Mouse (Mus musculus) megakaryocyte-erythroid progenitor cell, adult 5-6 weeks (primary cell): ENCODE measurements around the gene Stoml1. TPM values are rescaled to one million over a fixed set of nuclear protein-coding genes. Genes with fewer than 3 reads are reported as not detected.
A peak's percentile ranks its signal among the peaks of the same experiment; 100 is the strongest.
"Not testable (repeated sequence)": the region's sequence is repeated elsewhere in the genome, so short reads cannot be mapped to it uniquely, and the experiment has no call there.

Experiments used
- ATAC-seq: replicated peaks from 2 replicates; pipeline ENCODE4 v1.8.0; 2016; ENCODE audit warnings: mild to moderate bottlenecking, inconsistent platforms; ENCODE audit not compliant: severe bottlenecking, poor library complexity, low FRiP score, low TSS enrichment
- total RNA-seq, 2 experiments: library from RNA; stranded (forward) in 1 of 2; stranded (reverse) in 1 of 2; fragments of 200-1000, 215-1000 nt in 1 of 2; fragments of >200 nt in 1 of 2; fragmentation: Nextera tagmentation in 1 of 2; gene quantifications; 2 replicates each; pipeline ENCODE4 v1.2.3; 2014 to 2017

Stoml1 gene
- total RNA-seq, 2 experiments from 2014 or later: 5.3 to 17.9 TPM

DNA sequence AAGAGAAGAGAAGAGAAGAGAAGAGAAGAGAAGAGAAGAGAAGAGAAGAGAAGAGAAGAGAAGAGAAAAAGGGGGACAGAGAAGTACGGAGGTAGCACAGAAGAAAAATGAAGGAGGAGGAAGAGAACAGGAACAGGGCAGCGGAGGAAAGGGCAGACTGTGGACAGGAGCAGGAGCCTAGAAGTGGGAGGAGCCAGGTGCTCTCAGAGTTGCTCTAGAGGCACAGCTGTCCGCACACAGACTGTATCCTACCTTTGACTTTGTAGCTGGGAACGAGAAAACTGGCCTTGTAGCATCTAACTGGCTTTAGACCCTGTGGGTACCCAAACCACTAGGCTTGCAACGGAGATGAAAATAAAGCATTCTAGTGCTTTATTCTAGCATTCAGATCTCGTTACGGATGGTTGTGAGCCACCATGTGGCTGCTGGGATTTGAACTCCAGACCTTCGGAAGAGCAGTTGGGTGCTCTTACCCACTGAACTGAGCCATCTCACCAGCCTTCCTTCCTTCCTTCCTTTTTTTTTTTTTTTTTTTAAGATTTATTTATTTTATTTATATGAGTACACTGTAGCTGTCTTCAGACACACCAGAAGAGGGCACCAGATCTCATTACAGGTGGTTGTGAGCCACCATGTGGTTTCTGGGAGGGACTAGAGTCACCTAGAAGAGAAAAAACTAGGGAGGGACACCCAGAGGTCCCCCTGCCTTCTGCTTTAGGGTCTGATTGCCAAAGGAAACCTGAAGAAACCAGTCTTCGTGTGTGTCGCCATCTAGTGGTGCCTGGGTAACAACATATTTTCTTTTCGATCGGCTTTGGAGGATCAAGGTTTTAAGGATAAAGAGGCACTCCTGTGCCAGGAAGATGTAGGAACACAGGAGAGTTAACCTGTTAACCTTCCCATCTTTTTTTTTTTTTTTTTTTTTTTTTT, 15.7 kb downstream of the Stoml1 start:
- ATAC-seq: peak; percentile 57; the same call in 1 of the 2 replicates

- no peak for ATAC-seq
These were observed 17.1 kb downstream of the Stoml1 start for GRCm38 (mm10) chr9:58270081-58270480.

GRCm38 (mm10) chr9:58271109-58271508, 18.1 kb downstream of the Stoml1 start:
- ATAC-seq: no peak

DNA sequence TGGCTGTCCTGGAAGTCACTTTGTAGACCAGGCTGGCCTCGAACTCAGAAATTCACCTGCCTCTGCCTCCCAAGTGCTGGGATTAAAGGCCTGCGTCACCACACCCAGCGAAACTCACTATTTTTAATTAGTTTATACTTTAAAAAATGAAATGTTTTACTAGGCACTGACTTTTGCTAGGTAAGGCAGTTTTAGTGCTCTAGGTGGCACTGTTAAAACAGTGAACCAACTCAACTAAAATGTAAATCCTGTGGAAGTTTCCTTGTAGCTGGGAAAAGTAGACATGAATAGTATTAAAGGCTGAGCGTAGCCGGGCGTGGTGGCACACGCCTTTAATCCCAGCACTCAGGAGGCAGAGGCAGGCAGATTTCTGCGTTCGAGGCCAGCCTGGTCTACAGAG, 18.6 kb downstream of the Stoml1 start:
- not testable (repeated sequence) for ATAC-seq

DNA sequence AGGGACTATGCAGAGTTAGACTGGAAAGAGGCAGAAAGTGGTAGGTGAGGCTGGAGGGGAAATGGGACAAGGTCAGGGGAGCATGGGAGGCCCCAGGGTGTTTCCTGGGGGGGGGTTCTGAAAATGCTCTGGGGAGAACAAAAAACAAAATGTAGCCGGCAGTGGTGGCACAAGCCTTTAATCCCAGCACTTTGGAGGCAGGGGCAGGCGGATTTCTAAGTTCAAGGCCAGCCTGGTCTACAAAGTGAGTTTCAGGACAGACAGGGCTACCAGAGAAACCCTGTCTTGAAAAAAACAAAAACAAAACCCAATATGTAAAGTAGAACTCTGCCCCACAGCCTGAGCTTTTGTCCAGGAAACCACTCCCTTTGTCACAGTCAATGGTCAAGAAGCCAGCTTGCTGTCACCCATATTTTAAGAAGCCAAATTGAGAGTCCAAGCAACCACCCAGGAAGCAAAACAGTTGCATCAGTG, 19.1 kb downstream of the Stoml1 start:
- ATAC-seq: no peak

GRCm38 (mm10) chr9:58272855-58273254, 19.9 kb downstream of the Stoml1 start:
- no peak for ATAC-seq

- no peak for ATAC-seq
These were observed 21.2 kb downstream of the Stoml1 start for GRCm38 (mm10) chr9:58274101-58274604.

DNA sequence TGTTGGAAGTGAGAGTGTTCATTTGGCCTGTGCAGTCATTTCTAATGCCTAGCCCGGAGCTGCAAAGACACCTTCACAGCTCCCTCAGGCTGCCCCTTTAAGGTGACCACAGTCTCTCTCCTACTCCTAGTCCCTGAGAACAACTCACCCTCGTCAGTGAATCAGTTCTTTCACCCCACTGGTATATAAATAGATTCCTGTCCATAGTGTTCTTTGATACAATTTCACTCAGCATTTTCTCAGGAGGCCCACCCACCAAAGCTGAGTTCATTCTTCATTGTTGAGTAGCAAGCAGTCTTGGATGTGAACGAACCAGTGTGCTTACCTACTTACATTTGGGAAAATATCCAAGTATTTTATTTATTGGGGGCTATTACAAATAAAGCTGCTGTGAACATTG, 21.7 kb downstream of the Stoml1 start:
- ATAC-seq: no peak

- peak; percentile 75 for ATAC-seq
These were observed 22.3 kb downstream of the Stoml1 start for GRCm38 (mm10) chr9:58275115-58275774.

DNA sequence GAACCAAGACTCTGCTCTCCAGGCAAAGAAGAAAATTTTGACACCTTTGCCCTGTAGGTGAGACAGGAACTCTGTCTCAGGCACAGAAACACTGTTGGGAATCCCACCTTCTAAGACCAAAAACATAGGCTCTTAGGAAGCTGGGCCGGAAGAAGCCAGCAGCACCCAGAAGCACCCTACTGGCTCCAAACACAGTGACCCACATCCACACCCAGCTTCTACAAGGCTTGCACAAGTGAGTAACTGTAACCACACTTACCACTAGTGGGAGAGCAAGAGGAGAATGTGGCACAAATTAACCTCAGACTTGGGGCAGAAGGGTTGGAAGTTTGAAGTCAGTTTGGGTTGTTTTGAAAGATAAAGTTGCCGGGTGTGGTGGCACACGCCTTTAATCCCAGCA, 22.8 kb downstream of the Stoml1 start:
- ATAC-seq: peak; percentile 63; the same call in 1 of the 2 replicates

GRCm38 (mm10) chr9:58276346-58276745, 23.4 kb downstream of the Stoml1 start:
- no peak for ATAC-seq

DNA sequence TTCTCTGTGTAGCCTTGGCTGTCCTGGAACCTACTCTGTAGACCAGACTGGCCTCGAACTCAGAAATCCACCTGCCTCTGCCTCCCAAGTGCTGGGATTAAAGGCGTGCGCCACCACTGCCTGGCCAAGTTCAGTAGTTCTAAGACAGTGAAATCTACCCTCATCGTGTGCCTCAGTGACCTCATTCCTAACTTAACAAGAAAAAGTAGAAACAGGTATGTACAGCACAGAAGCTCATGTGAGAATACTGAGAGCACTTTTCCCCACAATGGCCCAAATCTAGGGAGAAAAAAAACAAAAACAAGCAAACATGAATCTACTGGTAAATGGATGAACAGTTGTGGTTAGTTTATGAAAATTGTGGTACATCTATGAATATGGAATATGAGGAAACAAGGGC, 25.3 kb downstream of the Stoml1 start:
- no peak for ATAC-seq

DNA sequence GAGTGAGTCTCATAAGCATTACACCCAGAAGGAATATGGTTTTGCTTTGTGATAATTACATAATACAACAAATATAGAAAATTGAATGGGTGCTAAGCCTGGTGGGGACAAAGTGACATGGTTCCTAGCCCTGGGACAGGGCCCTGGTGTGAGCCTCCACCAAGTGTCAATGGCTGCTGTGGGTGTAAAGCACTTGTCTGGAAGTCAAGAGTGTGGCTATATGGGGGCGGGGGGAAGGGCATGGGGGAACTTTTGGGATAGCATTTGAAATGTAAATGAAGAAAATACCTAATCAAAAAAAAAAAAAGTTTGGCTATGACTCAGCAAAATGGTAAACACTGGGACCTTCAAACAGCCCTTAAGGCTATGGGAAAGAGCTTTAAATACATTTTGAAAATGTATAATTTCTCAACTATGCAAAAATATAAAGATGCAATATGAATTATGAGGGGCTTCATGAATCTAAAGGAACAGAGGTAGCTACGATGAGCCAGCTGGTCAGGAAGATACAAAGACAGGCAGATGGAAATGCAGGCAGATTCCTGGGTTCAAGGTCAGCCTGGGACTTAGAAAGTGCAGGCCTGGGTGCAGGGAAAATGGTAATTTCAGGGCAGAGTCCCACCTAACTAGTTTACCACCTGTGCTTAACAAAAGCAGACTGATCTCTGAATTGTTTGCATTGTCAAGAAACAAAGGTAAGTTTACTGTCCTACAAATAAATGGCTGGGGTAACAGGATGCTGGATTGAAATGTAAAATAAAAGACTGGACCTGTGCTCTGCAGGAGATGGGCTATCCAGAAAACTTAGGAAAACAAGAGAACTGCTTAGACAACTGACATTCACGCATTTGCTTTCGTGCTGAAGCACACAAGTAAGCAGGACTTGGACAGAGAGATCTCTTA, 26.1 kb downstream of the Stoml1 start:
- ATAC-seq: no peak

DNA sequence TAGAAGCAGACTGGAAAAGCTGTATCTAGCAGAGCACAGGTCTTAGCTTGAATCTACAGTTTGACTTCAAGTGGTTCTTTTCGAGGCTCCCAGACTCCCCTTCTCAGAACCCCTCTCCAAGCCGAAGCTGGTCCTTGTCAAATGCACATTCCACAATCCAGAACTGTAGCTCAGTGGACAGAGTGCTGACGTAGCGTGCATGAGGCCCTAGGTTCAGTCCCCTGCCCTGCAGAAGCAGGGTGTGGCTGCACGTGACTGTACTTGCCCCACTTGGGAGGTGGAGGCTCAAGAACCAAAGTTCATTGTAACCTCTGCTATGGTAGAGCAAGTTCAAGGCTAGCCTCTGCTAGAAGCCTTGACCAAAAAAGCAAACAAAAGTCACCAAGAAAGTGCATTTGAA, 26.8 kb downstream of the Stoml1 start:
- ATAC-seq: no peak

GRCm38 (mm10) chr9:58280259-58281109, 27.5 kb downstream of the Stoml1 start:
- peak; percentile 65 for ATAC-seq

GRCm38 (mm10) chr9:58281597-58281996, 28.6 kb downstream of the Stoml1 start:
- no peak for ATAC-seq

- ATAC-seq: no peak
These were observed 30.5 kb downstream of the Stoml1 start for GRCm38 (mm10) chr9:58283431-58283830.

- no peak for ATAC-seq
These were observed 36.1 kb downstream of the Stoml1 start for GRCm38 (mm10) chr9:58289090-58289489.
